Mouse (Mus musculus) heart, embryonic 10.5 days (tissue): ENCODE measurements around the gene Cdc40. TPM values are rescaled to one million over a fixed set of nuclear protein-coding genes. Genes with fewer than 3 reads are reported as not detected.

ENCODE experiments used
- DNase-seq: peaks from one replicate; pipeline ENCODE4 v3.0.0-alpha.2; 2017; ENCODE audit warnings: low spot score
- H3K27ac ChIP-seq: fragments of 300-500 bp; sonication (generic); 2 replicates; pipeline ENCODE4 v1.5.1; 2016; ENCODE audit warnings: mild to moderate bottlenecking
- H3K27me3 ChIP-seq: fragments of 300-500 bp; sonication (generic); 2 replicates; pipeline ENCODE4 v1.6.1; 2016; ENCODE audit warnings: mild to moderate bottlenecking; ENCODE audit not compliant: poor library complexity, insufficient read depth, severe bottlenecking
- H3K36me3 ChIP-seq: fragments of 300-500 bp; sonication (generic); 2 replicates; pipeline ENCODE4 v1.6.1; 2016; ENCODE audit warnings: mild to moderate bottlenecking, moderate library complexity
- H3K4me1 ChIP-seq: fragments of 300-500 bp; sonication (generic); 2 replicates; pipeline ENCODE4 v1.6.1; 2016; ENCODE audit warnings: mild to moderate bottlenecking
- H3K4me3 ChIP-seq: fragments of 300-500 bp; sonication (generic); 2 replicates; pipeline ENCODE4 v1.5.1; 2016; ENCODE audit warnings: mild to moderate bottlenecking, moderate library complexity
- H3K9me3 ChIP-seq: fragments of 300-500 bp; sonication (generic); 2 replicates; pipeline ENCODE4 v1.6.1; 2016; ENCODE audit warnings: mild to moderate bottlenecking, moderate library complexity
- WGBS: fragments of 180-500 bp; shearing (Covaris S2); methylation state at CpG from one replicate; pipeline ENCODE4 v1.1.7; 2016; 5-methylcytosine and 5-hydroxymethylcytosine counted together
- polyA plus RNA-seq: library from polyadenylated mRNA; unstranded; fragments of >200 nt; fragmentation: Nextera tagmentation; extraction: Ambion mirVana; gene quantifications from 2 replicates; pipeline ENCODE4 v1.2.1, GENCODE M21; 2016

The Cdc40 gene
- polyA plus RNA-seq, 1 experiment from 2014 or later = 31.7 TPM

- H3K36me3 ChIP-seq = peaks cover 34% of the 10 kb centered on the region
- H3K4me3 ChIP-seq = no peak overlapping the region
- DNase-seq = no peak
- H3K27me3 ChIP-seq = no peaks in the 10 kb centered on the region
- no peaks in the 10 kb centered on the region for H3K9me3 ChIP-seq
- H3K4me1 ChIP-seq = 0 out of 2 replicates have a peak, but pooled peaks cover 2% of the 10 kb centered on the region
- H3K27ac ChIP-seq = no peak overlapping the region
These were observed 32.0 kb downstream of the Cdc40 start for GRCm38 (mm10) chr10:40851138-40851537.

GRCm38 (mm10) chr10:40850644-40851043 lies 32.5 kb downstream of the Cdc40 start:
- Histone ChIP-seq H3K4me1 (peaks cover 3% of the 10 kb centered on the region; the same call in 1 of the 2 replicates), H3K27ac (no peak overlapping the region), H3K36me3 (peaks cover 35% of the 10 kb centered on the region), H3K27me3 (no peaks in the 10 kb centered on the region), H3K4me3 (no peak overlapping the region), H3K9me3 (no peaks in the 10 kb centered on the region)
- WGBS = 77% methylated on average over 2 of the region's 2 CpGs
- DNase-seq = no peak

- Histone ChIP-seq H3K9me3 (no peaks in the 10 kb centered on the region), H3K27ac (no peak overlapping the region), H3K4me1 (peaks cover 16% of the 10 kb centered on the region; the same call in 1 of the 2 replicates), H3K4me3 (no peak overlapping the region), H3K36me3 (peaks cover 52% of the 10 kb centered on the region), H3K27me3 (no peaks in the 10 kb centered on the region)
- 94% methylated on average over 10 of the region's 10 CpGs for WGBS
- DNase-seq = no peak
These were observed 35.8 kb downstream of the Cdc40 start for GRCm38 (mm10) chr10:40847176-40847874.

- H3K4me3 ChIP-seq = no peak overlapping the region
- H3K9me3 ChIP-seq = no peaks in the 10 kb centered on the region
- H3K27ac ChIP-seq = no peak overlapping the region
- H3K4me1 ChIP-seq = peaks cover 16% of the 10 kb centered on the region; the same call in 1 of the 2 replicates
- H3K36me3 ChIP-seq = peaks cover 68% of the 10 kb centered on the region
- 74% methylated on average over 6 of the region's 6 CpGs for WGBS
- no peaks in the 10 kb centered on the region for H3K27me3 ChIP-seq
- DNase-seq = no peak
These were observed 37.5 kb downstream of the Cdc40 start for GRCm38 (mm10) chr10:40845626-40846025.

- Histone ChIP-seq H3K4me1 (peaks cover 16% of the 10 kb centered on the region; the same call in 1 of the 2 replicates), H3K4me3 (peak overlapping the region; percentile 7; the same call in 1 of the 2 replicates), H3K27ac (peak overlapping the region; percentile 60), H3K36me3 (peaks cover 70% of the 10 kb centered on the region), H3K9me3 (no peaks in the 10 kb centered on the region), H3K27me3 (no peaks in the 10 kb centered on the region)
- DNase-seq = no peak
- WGBS = 44% methylated on average over 10 of the region's 10 CpGs
These were observed 38.6 kb downstream of the Cdc40 start for GRCm38 (mm10) chr10:40844546-40844945.

- Histone ChIP-seq H3K27ac (peak overlapping the region; percentile 60; the same call in 1 of the 2 replicates), H3K4me3 (no peak overlapping the region), H3K36me3 (peaks cover 67% of the 10 kb centered on the region), H3K4me1 (peaks cover 16% of the 10 kb centered on the region; the same call in 1 of the 2 replicates), H3K27me3 (no peaks in the 10 kb centered on the region), H3K9me3 (no peaks in the 10 kb centered on the region)
- DNase-seq = no peak
- 75% methylated on average over 5 of the region's 5 CpGs for WGBS
These were observed 39.3 kb downstream of the Cdc40 start for GRCm38 (mm10) chr10:40843841-40844240.

- Histone ChIP-seq H3K27me3 (no peaks in the 10 kb centered on the region), H3K9me3 (no peaks in the 10 kb centered on the region), H3K27ac (no peak overlapping the region), H3K36me3 (peaks cover 58% of the 10 kb centered on the region), H3K4me3 (no peak overlapping the region), H3K4me1 (peaks cover 13% of the 10 kb centered on the region; the same call in 1 of the 2 replicates)
- 86% methylated on average over 5 of the region's 5 CpGs for WGBS
- DNase-seq = no peak
These were observed 43.0 kb downstream of the Cdc40 start for GRCm38 (mm10) chr10:40840086-40840485.

- 91% methylated on average over 5 of the region's 7 CpGs for WGBS
- Histone ChIP-seq H3K27me3 (no peaks in the 10 kb centered on the region), H3K4me1 (no peaks in the 10 kb centered on the region), H3K27ac (no peak overlapping the region), H3K36me3 (peaks cover 43% of the 10 kb centered on the region), H3K4me3 (no peak overlapping the region), H3K9me3 (no peaks in the 10 kb centered on the region)
- DNase-seq = no peak
These were observed 51.8 kb downstream of the Cdc40 start for GRCm38 (mm10) chr10:40831267-40831666.

GRCm38 (mm10) chr10:40830312-40830711 lies 52.8 kb downstream of the Cdc40 start:
- no peak overlapping the region for H3K4me3 ChIP-seq
- H3K9me3 ChIP-seq = no peaks in the 10 kb centered on the region
- WGBS = 93% methylated on average over 3 of the region's 3 CpGs
- peaks cover 39% of the 10 kb centered on the region for H3K36me3 ChIP-seq
- no peak overlapping the region for H3K27ac ChIP-seq
- no peaks in the 10 kb centered on the region for H3K27me3 ChIP-seq
- no peak for DNase-seq
- no peaks in the 10 kb centered on the region for H3K4me1 ChIP-seq

GRCm38 (mm10) chr10:40827706-40828105 lies 55.4 kb downstream of the Cdc40 start:
- Histone ChIP-seq H3K27me3 (no peaks in the 10 kb centered on the region), H3K36me3 (peaks cover 16% of the 10 kb centered on the region), H3K9me3 (no peaks in the 10 kb centered on the region), H3K27ac (no peak overlapping the region), H3K4me3 (no peak overlapping the region), H3K4me1 (no peaks in the 10 kb centered on the region)
- 84% methylated on average over 4 of the region's 4 CpGs for WGBS
- DNase-seq = no peak

- Histone ChIP-seq H3K36me3 (peaks cover 11% of the 10 kb centered on the region; the same call in 1 of the 2 replicates), H3K27ac (no peak overlapping the region), H3K4me3 (no peak overlapping the region), H3K27me3 (no peaks in the 10 kb centered on the region), H3K9me3 (no peaks in the 10 kb centered on the region), H3K4me1 (no peaks in the 10 kb centered on the region)
- DNase-seq = no peak
- WGBS = 73% methylated on average over 6 of the region's 6 CpGs
These were observed 57.2 kb downstream of the Cdc40 start for GRCm38 (mm10) chr10:40825952-40826351.

- H3K4me3 ChIP-seq = no peak overlapping the region
- H3K4me1 ChIP-seq = no peaks in the 10 kb centered on the region
- 52% methylated on average over 6 of the region's 6 CpGs for WGBS
- H3K27ac ChIP-seq = no peak overlapping the region
- H3K27me3 ChIP-seq = no peaks in the 10 kb centered on the region
- no peaks in the 10 kb centered on the region for H3K9me3 ChIP-seq
- H3K36me3 ChIP-seq = no peaks in the 10 kb centered on the region
- DNase-seq = no peak
These were observed 66.6 kb downstream of the Cdc40 start for GRCm38 (mm10) chr10:40816471-40816870.

- Histone ChIP-seq H3K9me3 (no peaks in the 10 kb centered on the region), H3K27ac (no peak overlapping the region), H3K4me3 (no peak overlapping the region), H3K4me1 (no peaks in the 10 kb centered on the region), H3K36me3 (no peaks in the 10 kb centered on the region), H3K27me3 (no peaks in the 10 kb centered on the region)
- 70% methylated on average over 4 of the region's 4 CpGs for WGBS
- DNase-seq = no peak
These were observed 69.5 kb downstream of the Cdc40 start for GRCm38 (mm10) chr10:40813627-40814026.
